Mouse (Mus musculus): Measurements from ENCODE around the gene Olfr1417. TPM values are rescaled to one million over a fixed set of nuclear protein-coding genes. Genes with fewer than 3 reads are reported as not detected.

Olfr1417 gene
- total RNA-seq, 2 experiments from 2014 or later: not detected

Other genes starting within 250 kb of the Olfr1417 start
- gene Ms4a6d, start 234.4 kb downstream of the Olfr1417 start, total RNA-seq (2021): 1 to 10 TPM; 2.8 to 3.4 TPM
- gene Ms4a2, start 215.5 kb downstream of the Olfr1417 start, total RNA-seq (2021): under 1 TPM in 1 of 2 experiments, not detected in 1; 0.20 TPM
- not detected for gene Ms4a3, start 198.4 kb downstream of the Olfr1417 start, total RNA-seq (2021)
- not detected for gene Oosp2, start 178.7 kb downstream of the Olfr1417 start, total RNA-seq (2021)
- not detected for gene Oosp1, start 148.1 kb downstream of the Olfr1417 start, total RNA-seq (2021)
- gene Oosp3, start 142.2 kb downstream of the Olfr1417 start, total RNA-seq (2021): not detected
- gene Gif, start 91.7 kb downstream of the Olfr1417 start, total RNA-seq (2021): not detected
- gene Mrpl16, start 68.8 kb downstream of the Olfr1417 start, total RNA-seq (2021): 100 to 1,000 TPM; 103 to 108 TPM
- gene Stx3, start 19.8 kb downstream of the Olfr1417 start, total RNA-seq (2021): 1 to 10 TPM; 3.1 to 4.1 TPM
- not detected for gene Olfr1418, start 21.8 kb upstream of the Olfr1417 start, total RNA-seq (2021)
- not detected for gene Olfr1419, start 35.9 kb upstream of the Olfr1417 start, total RNA-seq (2021)
- not detected for gene Olfr1420, start 47.3 kb upstream of the Olfr1417 start, total RNA-seq (2021)
- 10 to 100 TPM; 25.1 to 25.7 TPM for gene Patl1, start 73.2 kb upstream of the Olfr1417 start, total RNA-seq (2021)
- gene Osbp, start 126.7 kb upstream of the Olfr1417 start, total RNA-seq (2021): 10 to 100 TPM; 89.3 to 92.0 TPM
- gene Olfr1423, start 202.1 kb upstream of the Olfr1417 start, total RNA-seq (2021): not detected
- gene Olfr1424, start 223.5 kb upstream of the Olfr1417 start, total RNA-seq (2021): not detected
- not detected for gene Olfr1425, start 238.5 kb upstream of the Olfr1417 start, total RNA-seq (2021)

Measured in heart, postnatal 25 days (tissue).